Mouse (Mus musculus) urinary bladder, postnatal 10 days (tissue): ENCODE data around the gene Serinc3.

Source experiments
- DNase-seq: peaks from one replicate; pipeline ENCODE4 v3.0.0; 2022; ENCODE audit warnings: low spot score

The Serinc3 gene

DNA sequence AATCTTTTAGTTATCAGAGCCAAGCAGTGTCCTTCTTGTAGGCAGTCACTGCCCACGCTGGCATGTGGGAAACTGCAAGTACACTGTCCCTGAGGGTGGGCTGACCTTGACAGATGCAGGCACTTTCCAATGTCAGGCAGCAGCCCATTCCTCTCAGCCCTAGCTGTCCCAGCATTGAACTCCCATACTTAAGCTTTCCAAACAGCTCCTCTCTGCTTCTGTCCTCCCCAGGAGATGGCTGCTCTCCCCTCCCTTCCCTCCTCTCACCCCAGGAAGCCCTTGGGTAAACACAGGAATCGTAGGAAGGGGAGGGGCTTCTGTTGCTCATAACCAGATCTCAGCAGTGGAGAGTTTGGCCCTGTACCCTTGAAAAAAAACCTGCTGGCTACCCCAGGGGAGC, 49.8 kb downstream of the Serinc3 start:
- DNase-seq: no peak

DNA sequence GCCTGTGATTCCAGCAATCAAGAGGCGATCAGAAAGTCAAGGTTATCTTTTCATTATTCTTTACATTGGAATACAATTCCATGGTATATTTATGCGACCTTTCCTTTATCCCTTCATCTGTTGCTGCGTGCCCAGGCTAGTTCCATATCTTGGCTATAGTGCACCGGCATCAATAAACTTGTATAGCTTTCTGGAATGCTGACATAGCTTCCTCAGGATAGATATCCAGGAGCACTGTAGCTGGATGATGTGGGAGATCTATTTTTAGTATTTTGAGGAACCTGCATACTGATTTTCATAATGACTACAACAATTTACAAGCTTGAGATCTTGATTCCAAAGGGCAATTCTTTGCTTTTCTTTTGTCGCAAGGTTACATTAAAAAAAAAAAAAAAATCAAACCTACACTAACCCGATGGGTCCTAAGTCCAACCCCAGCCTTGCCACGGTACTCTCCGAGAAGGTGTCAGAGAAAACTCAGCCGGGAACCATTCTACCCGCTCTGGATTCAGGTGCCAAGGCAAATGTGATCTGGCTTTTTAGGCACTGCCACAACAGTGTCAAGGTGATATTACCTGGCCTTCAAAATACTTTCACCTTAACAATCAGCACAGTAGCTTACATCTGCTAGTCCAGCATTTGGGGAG, 51.2 kb downstream of the Serinc3 start:
- DNase-seq: no peak

DNA sequence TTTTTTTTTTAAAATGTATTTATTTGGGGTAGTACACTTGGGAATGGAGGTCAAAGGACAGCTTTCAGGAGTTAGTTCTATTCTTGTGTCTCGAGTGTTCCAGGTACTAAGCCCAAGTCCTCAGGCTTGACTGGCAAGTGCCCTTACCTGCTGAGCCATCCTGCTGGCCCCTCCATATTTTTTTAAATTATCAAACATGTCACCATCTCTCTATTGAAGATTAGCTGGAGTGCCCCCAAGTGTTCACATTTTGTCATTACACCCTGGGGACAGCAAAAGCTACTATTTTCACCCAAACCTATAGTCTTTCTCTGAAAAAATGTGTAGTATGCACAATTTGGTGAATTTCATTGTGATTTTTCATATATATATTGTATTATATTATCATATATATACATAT, 52.8 kb downstream of the Serinc3 start:
- no peak for DNase-seq

DNA sequence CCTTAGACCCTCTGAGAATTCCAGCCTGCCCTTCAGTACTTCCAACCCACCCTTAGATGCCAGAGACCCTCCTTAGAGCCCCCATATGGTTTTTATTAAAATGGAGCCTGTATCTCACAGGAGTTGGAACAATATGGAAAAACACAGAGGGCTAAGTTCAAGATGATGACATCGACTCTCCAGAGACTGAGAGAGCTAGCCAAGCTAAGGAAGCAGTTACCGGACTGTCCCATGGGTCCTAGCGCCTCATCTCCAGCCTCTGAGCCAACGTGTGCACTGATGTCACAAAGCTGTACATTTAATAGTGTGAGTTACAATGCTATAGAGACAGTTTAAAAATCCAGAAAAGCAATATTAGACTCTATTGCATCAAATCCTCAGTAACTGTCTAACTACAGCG, 53.9 kb downstream of the Serinc3 start:
- DNase-seq: no peak

DNA sequence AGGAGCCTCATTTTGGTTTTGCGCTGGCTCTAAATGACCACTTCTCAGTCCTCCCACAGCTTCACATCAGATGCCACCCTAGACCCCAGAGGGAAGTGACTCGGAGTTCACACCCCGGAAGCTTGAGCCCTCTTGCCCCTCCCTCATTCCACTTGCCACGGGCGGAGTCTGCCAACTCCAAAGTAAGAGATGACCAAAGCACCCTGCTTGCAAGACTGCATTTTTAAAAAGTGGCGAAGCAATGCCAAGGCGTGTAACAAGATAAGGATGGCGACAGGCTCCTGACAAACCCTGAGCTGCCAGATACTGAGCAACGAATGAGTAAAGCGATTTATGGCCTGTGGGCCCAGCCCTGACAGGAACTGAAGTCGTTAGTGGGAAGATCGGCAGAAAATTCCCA, 54.7 kb downstream of the Serinc3 start:
- no peak for DNase-seq

DNA sequence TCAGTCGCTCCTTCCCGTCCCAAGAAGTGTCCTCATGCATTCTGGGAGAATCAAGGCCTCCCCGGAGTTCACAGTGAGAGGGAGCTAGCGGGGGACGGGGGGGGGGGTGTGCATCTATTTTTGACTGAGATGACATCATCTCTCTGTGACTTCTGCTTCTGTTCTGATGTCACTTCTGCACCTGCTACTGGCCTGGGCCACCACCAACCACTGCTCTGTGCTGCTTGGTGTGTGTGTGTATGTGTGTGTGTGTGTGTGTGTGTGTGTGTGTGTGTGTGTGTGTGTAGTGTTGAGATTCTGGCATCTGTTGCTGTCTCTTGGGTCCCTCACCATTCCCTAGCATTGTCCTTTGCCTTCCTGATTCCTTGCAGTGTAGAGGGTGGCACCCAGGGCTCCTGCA, 57.4 kb downstream of the Serinc3 start:
- no peak for DNase-seq

DNA sequence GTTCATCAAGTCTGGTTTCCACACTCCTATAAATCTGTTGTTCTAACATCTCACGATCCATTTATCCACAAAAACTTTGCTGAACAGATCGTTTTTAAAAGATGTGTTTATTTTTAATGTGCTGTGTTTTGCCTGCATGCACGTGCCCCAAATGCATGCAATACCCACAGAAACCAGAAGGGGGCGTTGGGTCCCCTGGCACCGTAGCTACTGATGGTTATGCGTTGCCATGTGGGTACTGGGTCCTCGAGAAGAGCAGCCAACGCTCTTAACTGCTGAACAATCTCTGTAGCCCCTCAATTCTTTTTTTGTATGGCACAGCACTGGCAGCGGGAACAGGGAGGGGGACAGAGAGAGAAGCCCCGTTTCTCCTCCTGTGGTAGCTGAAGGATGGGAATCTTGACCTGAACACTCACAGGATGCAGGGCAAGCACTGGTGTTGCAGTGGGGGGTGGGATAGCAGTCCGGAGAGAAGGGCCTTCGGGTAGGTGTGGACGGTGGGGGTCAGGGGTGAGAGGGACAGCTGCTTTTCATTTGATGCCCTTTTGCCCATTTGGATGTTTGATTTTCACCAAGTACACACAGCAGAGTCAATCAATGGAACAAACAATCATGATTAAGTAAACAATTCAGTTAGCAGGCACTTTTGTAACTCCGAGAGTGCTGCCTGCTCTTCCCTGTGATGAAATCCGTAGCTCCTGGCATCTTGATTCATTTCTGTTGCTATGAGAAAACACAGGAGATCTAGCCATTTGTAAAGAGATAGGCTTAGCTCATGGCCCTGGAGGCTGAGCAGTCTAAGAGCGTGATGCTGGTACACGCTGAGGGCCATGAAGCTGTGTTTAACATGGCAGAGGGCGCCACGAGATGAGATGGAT, 58.3 kb downstream of the Serinc3 start:
- no peak for DNase-seq

DNA sequence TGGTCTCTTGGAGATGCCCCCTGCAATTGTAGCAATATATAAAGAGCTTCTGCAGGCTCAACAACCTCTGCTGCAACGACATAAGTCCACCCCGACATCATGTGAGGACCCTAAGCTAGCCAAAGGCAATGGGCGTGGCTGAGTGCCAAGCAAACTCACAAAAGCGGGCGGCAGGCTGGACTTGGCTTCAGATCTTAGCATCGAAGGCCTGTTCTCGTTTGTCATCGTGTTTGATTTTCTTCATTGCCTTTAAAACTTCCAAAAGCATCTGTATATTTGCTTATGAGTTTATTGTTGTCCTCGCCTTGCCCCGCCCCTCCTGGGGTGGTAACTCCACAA, 60.9 kb downstream of the Serinc3 start:
- DNase-seq: no peak

DNA sequence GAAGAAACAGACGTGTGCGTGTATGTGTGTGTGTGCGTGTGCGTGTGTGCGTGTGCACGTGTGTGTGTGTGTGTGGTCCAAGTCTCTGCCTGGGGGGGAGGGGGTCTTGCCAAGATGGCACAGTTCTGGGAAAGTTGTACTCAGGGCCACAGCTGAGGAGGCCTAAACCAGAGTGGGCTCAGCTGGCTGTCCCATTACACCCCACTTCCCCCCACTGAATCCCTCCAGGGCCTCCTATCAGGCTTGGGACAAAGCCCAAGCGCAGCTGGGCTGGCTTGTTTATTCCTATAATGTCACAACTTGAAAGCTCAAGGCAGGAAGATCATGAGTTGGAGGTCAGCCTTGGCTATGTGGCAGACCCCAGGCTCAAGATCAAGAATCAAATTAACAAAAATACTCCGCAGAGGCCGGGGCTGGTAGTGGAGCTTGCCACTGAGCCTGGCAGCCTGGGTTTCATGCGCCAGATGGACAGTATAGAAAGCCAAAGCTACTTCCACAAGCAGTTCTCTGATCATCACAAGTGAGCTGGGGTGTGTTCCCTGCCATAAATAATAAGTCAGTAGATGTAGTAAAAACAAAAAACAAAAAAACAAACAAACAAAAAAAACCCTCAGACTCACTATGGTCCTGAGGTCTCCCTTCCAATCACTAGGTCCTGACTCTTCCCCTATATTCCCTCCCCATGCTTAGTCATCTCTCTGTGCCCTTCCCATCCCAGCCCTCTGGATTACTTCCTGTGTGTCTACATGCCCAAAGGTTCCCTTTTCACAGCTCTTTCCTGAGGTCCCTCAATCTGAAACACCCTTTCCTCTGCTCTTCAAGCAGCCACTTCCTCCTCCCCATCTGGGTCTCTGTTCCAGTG, 61.5 kb downstream of the Serinc3 start:
- no peak for DNase-seq

DNA sequence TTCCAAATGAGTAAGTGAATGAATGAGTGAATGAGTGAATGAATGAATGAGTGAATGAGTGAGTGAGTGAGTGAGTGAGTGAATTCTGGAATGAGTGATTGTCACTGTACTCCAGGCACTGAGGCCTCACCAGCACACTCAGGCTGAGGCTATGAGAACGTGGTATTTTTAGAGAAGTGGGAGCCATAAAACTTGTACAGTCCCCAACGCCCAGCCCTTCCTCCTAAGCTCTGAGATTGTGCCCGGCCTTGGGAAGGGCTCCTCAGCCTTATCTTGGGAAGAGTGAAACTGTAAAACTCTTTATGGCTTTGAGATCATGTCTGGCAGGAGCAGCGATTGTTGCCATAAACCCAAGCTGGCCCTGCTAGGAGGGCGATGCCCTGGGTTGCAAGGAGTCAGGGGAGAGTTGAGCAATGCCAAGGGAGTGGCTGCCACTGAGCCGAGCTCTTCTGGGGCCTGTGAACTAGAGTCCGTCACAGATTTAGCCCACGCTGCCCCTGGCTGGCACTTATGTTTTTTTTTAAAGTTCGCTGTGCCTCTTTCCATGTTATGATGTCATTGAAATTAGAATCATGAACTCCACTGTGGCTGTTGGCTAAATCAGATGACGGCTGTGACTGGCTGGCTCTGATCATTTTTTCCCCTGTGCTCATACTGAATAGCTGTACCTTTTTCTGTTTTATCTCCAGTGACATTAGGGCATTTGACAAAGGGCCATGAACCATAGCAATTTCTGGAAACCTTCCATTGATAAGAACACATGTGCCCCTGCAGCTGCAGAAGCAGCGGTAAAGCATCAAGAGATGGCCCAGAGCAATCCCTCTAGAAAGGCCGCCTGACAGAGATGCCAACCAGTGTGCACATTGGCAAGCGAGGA, 64.6 kb downstream of the Serinc3 start:
- no peak for DNase-seq

DNA sequence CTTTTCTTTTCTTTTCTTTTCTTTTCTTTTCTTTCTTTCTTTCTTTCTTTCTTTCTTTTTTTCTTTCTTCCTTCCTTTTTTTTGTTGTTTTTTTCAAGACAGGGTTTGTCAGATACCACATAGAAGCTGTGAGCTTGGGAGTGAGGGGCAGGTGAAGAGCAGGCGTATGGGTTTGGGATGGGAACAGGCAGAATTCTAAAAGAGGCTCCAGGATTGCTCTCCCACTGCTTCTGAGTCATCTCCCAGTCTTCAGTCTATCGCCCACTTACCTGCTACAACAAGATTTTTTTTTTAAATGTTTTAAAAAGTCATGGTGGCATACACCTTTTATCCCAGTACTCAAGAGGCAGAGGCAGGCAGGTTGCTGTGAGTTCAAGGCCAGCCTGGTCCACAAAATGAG, 66.9 kb downstream of the Serinc3 start:
- DNase-seq: no peak

DNA sequence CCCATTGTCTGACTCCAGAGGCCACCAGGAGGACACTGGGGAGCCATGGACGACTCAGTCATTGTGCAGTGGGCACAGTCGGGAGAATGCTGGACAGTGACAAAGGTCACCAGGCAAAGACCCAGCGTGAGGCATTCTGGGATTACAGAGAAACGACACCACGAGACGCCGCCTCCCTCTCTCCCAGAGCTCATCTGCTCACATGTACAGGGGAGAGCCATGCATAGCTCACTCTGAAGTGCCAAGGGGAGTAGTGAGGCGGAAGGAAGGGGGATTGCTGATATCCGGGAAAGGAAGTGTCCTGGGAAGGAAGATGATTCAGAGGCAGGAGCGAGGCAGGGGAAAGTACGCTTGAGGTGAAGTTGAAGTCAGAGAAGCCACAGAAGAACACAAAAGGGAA, 69.7 kb downstream of the Serinc3 start:
- no peak for DNase-seq

DNA sequence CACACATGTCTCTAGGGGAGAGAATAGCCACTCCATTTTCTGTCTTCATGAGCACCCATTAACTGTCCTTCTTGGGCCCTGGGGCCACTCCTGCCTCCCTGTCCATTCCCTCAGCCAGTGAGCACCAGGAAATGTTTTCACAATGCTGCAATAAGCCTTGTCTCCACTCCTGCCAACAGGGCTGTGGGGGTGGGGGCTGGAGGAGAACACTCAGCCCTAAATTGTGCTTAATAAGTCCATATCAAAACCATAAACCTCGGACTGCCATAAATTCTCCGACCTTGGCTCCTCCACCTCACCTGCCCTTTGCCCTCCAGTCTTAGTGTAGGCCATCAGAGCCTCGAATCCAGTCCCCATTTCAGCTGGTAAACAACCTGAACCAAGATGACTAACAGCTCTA, 70.6 kb downstream of the Serinc3 start:
- no peak for DNase-seq
